ENCODE assay signal across 11 mouse cellular contexts in genomic region chr4:135595943-135596342, GRCm38 (mm10). TPM values are rescaled to one million over a fixed set of nuclear protein-coding genes. Genes with fewer than 3 reads are reported as not detected.
DNase-seq lines count a peak whose midpoint lies in the region; ATAC-seq and TF ChIP-seq lines count a peak whose summit lies in the region.
"Had no signal": no experiment of that assay in that cellular context is flagged by ENCODE, and none has a peak within 500 bp of the region (broad histone marks: within the 10 kb centered on the region; RNA-seq: fewer than 3 reads in every experiment).

No protein-coding gene starts in this region.

- H3K4me1 ChIP-seq in hindbrain, postnatal 0 days (ENCODE audit: insufficient read depth, low read length) = no peaks in the 10 kb centered on the region
- no peaks in the 10 kb centered on the region for H3K4me1 ChIP-seq in hindbrain, embryonic 12.5 days
- H3K4me1 ChIP-seq in heart, embryonic 13.5 days = peaks cover 12% of the 10 kb centered on the region

- no peak overlapping the region for H3K9ac ChIP-seq in hindbrain, postnatal 0 days (replicated peaks; ENCODE audit: low read length)
- H3K9ac ChIP-seq in hindbrain, embryonic 12.5 days = no peak overlapping the region
- H3K9ac ChIP-seq in heart, embryonic 13.5 days = no peak overlapping the region

- no peak for TF ChIP-seq CTCF in hindbrain, postnatal 0 days (IDR thresholded peaks at IDR 0.05; ENCODE audit: low read depth)
- TF ChIP-seq CTCF in brain, embryonic 14.5 days (IDR thresholded peaks at IDR 0.05; ENCODE audit: borderline replicate concordance, extremely low read depth, insufficient read depth, insufficient read length) = no peak
- no peak for TF ChIP-seq CTCF in left cerebral cortex, adult 2 months (IDR thresholded peaks at IDR 0.05)

- ATAC-seq in hindbrain, postnatal 0 days = no peak
- no peak for ATAC-seq in hindbrain, embryonic 12.5 days (ENCODE audit: low FRiP score)
- ATAC-seq in heart, embryonic 13.5 days (ENCODE audit: extremely low read depth, insufficient number of reproducible peaks, low FRiP score, low TSS enrichment) = no peak

- H3K36me3 ChIP-seq in hindbrain, postnatal 0 days (ENCODE audit: insufficient read depth, low read length) = no peaks in the 10 kb centered on the region
- H3K36me3 ChIP-seq in hindbrain, embryonic 12.5 days = no peaks in the 10 kb centered on the region
- no peaks in the 10 kb centered on the region for H3K36me3 ChIP-seq in heart, embryonic 13.5 days

- no peaks in the 10 kb centered on the region for H3K27me3 ChIP-seq in hindbrain, postnatal 0 days (ENCODE audit: insufficient read depth, low read length)
- no peaks in the 10 kb centered on the region; the same call in 1 of the 2 replicates for H3K27me3 ChIP-seq in hindbrain, embryonic 12.5 days
- no peaks in the 10 kb centered on the region for H3K27me3 ChIP-seq in heart, embryonic 13.5 days (replicated peaks)

- 0 out of 2 replicates have a peak overlapping the region, but pooled peaks have one; percentile 2 for H3K27ac ChIP-seq in hindbrain, postnatal 0 days
- no peak overlapping the region for H3K27ac ChIP-seq in hindbrain, embryonic 12.5 days
- peak overlapping the region; percentile 48 for H3K27ac ChIP-seq in heart, embryonic 13.5 days (replicated peaks)
- H3K27ac ChIP-seq in left cerebral cortex, adult 2 months = no peak overlapping the region

- peak; percentile 68 for DNase-seq in hindbrain, postnatal 0 days (ENCODE audit: low spot score)
- DNase-seq in brain, embryonic 14.5 days (ENCODE audit: low read depth) = peak; percentile 73
- DNase-seq in large intestine, adult 2 months (ENCODE audit: low read depth, low spot score) = peak; percentile 55
- no peak for DNase-seq in B cell, adult 2 months
- DNase-seq in frontal cortex, postnatal 25 days (ENCODE audit: low spot score in 2 of 2) = no peak
- no peak for DNase-seq in left cerebral cortex, adult 2 months (ENCODE audit: extremely low spot score in 1 of 2, low spot score in 2 of 2)
- DNase-seq: embryo, embryonic 11 days had no signal

- H3K4me3 ChIP-seq in hindbrain, postnatal 0 days (ENCODE audit: low read length) = no peak overlapping the region
- H3K4me3 ChIP-seq in hindbrain, embryonic 12.5 days = no peak overlapping the region
- H3K4me3 ChIP-seq in heart, embryonic 13.5 days = no peak overlapping the region
- no peak overlapping the region for H3K4me3 ChIP-seq in left cerebral cortex, adult 2 months

- H3K9me3 ChIP-seq in hindbrain, postnatal 0 days (ENCODE audit: low read length) = 0 out of 2 replicates have a peak, but pooled peaks cover 3% of the 10 kb centered on the region
- H3K9me3 ChIP-seq in hindbrain, embryonic 12.5 days (replicated peaks) = 0 out of 2 replicates have a peak, but pooled peaks cover 4% of the 10 kb centered on the region
- peaks cover 6% of the 10 kb centered on the region; the same call in 1 of the 2 replicates for H3K9me3 ChIP-seq in heart, embryonic 13.5 days

- TF ChIP-seq POLR2A in brain, embryonic 14.5 days (IDR thresholded peaks at IDR 0.05; ENCODE audit: borderline replicate concordance, extremely low read depth, insufficient read depth, insufficient read length, poor library complexity, severe bottlenecking) = no peak

- WGBS in hindbrain, postnatal 0 days = 26% methylated on average over 5 of the region's 5 CpGs
- 46% methylated on average over 5 of the region's 5 CpGs for WGBS in hindbrain, embryonic 12.5 days
- WGBS in heart, embryonic 13.5 days = 41% methylated on average over 5 of the region's 5 CpGs
- 30% methylated on average over 5 of the region's 5 CpGs for WGBS in large intestine, adult 2 months

- no peak overlapping the region for H3K4me2 ChIP-seq in hindbrain, postnatal 0 days (ENCODE audit: low read depth, low read length)
- no peak overlapping the region for H3K4me2 ChIP-seq in hindbrain, embryonic 12.5 days (replicated peaks)
- H3K4me2 ChIP-seq in heart, embryonic 13.5 days = no peak overlapping the region
- H3K4me2 ChIP-seq: liver, embryonic 11.5 days had no signal

- intact Hi-C loops in left cerebral cortex, adult 2 months (cut with DNase I) = no loop called here

RNA-seq across cellular contexts. Expression of gene Grhl3, which starts 22.5 kb away (rescaled TPM):
- 1.7 and 2.5 TPM in 2 replicates for total RNA-seq in hindbrain, postnatal 0 days (2014; rRNA removed)
- 1.7 and 1.8 TPM in 2 replicates for polyA plus RNA-seq in hindbrain, postnatal 0 days (2015; fragmentation: Nextera tagmentation; extraction: Ambion mirVana)
- polyA plus RNA-seq in hindbrain, embryonic 12.5 days (2016; fragmentation: Nextera tagmentation; extraction: Ambion mirVana) = 3.7 TPM in 2 replicates
- polyA plus RNA-seq in brain, embryonic 14.5 days (2012; rRNA removed) = 1.6 TPM in 2 replicates
- 4.4 and 4.8 TPM in 2 replicates for polyA plus RNA-seq in heart, embryonic 13.5 days (2015; fragmentation: Nextera tagmentation; extraction: Ambion mirVana)
- polyA plus RNA-seq in large intestine, adult 2 months (2012; rRNA removed) = 0.18 and 0.24 TPM in 2 replicates
- total RNA-seq in left cerebral cortex, adult 2 months (2021) = 1 to 10 TPM in 1 of 2 experiments, under 1 TPM in 1; 0.86 to 1.5 TPM
- polyA plus RNA-seq: gonadal fat pad, adult 2 months had no signal

Comparison
In these comparisons a context has a peak if more than half of its experiments do, and no peak if none do; other contexts are left out.
1. H3K27ac ChIP-seq: peak in hindbrain, postnatal 0 days (single experiment) and heart, embryonic 13.5 days (single experiment); none in hindbrain, embryonic 12.5 days (single experiment) and left cerebral cortex, adult 2 months (single experiment).
2. DNase-seq: peak in hindbrain, postnatal 0 days (single experiment), brain, embryonic 14.5 days (single experiment) and large intestine, adult 2 months (single experiment); none in B cell, adult 2 months (0 of 2), frontal cortex, postnatal 25 days (0 of 2) and left cerebral cortex, adult 2 months (0 of 2).